Mouse (Mus musculus) ovary, postnatal 10 days (tissue): Measurements from ENCODE around the gene Spen.
A peak's percentile ranks its signal among the peaks of the same experiment; 100 is the strongest.
"Not testable (repeated sequence)": the region's sequence is repeated elsewhere in the genome, so short reads cannot be mapped to it uniquely, and the experiment has no call there.

Experiments
- DNase-seq: peaks from one replicate; pipeline ENCODE4 v3.0.0; 2022; ENCODE audit warnings: low spot score

The Spen gene

DNA sequence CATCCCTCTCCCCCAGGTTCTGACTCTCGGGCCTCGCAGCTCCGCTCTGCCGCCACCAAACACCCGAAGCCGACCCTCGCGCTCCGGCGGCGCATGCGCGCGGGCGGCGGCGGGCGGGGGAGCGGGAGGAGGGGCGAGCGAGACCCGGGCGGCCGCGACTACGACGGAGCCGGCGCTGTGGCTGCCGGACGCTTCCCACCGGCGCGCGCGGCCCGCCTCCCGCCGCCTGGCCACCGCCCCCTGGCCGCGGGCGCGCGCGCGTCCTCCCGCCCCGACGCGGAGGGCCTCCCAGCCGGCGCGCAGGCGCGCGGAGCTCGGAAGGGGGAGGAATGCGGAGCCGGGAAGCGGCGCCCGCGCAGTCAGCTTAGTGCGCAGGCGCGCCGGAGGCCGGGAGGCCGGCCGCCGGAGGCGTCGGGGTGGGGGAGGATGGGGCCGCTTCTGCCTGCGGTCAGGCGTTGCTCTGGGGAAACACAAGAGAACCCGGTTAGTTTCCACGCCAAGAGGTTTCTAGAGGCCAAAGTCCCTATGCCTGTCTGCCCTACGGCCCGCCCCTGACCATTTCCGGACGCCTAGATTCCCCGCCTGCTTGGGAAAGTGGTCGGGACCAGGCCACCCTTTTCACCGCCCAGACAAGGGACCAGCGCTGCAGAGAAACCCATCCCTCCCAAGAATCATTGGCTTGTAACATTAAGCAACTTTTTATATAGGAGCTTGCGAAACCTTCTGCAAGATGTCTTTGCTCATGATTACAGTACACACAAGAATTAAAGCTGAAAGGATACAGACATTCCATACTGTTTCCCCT, at the start of gene Spen:
TSS of gene Spen (minus strand) at position 190 of the 805 bp plus-strand sequence.
- DNase-seq = peak; percentile 88

DNA sequence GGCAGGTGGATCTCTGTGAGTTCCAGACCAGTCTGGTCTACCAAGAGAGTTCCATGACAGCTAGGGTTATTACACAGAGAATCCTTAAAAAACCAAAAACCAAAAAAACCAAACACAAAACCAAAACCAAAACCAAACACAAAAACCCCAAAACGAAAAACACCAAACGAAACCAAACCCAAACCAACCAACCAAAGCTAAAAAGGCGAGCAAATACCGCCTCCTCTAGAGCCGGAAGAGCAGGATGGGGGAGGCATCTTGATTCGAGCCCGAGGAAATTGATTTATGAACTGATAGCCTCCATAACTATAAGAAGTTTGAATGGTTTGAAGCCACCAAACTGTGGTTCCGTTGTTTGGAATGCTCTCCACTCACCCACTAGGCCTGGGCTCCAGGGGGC, 45.5 kb upstream of the Spen start:
- DNase-seq = no peak

GRCm38 (mm10) chr4:141581051-141581450, 42.7 kb upstream of the Spen start:
- DNase-seq = no peak

GRCm38 (mm10) chr4:141578833-141579232, 40.4 kb upstream of the Spen start:
- DNase-seq = no peak

DNA sequence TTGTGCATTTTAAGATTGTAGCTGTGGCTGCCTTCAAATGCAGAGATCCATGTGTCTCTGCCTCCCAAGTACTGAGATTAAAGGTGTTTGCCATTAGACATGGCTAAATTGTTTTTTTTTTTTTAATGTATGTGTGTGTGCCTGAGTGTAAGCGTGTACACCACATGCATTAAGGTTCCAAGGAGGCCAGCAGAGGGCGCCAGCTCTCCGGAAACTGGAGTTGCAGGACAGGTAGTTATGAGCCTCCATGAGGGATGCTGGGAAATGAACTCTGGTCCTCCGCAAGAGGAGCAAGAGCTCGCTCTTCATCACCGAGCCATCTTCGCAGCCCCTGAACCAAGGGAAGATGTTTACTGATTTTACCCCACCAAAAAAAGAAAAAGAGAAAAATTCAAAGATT, 38.5 kb upstream of the Spen start:
- DNase-seq = no peak

DNA sequence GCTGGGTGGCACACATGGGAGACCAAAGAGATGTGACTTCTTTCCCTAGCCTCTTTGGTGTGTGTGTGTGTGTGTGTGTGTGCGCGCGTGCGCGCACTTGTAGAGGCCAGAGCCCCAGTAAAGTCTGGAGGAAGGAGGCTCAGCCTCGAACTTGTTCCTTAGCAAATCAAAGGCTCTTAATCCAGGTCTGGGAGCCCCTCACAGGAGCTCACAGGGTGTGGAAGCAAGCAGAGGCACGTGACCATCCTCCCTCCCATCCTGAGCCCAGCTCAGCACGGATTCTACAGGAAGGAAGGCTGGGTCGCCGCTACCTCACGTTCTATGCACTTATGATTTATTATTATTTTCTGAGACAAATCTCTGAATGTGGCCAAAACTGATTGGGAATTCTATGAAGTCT, 38.0 kb upstream of the Spen start:
- DNase-seq = no peak

- DNase-seq = peak; percentile 78
Measured at GRCm38 (mm10) chr4:141574789-141575702, 36.6 kb upstream of the Spen start.

DNA sequence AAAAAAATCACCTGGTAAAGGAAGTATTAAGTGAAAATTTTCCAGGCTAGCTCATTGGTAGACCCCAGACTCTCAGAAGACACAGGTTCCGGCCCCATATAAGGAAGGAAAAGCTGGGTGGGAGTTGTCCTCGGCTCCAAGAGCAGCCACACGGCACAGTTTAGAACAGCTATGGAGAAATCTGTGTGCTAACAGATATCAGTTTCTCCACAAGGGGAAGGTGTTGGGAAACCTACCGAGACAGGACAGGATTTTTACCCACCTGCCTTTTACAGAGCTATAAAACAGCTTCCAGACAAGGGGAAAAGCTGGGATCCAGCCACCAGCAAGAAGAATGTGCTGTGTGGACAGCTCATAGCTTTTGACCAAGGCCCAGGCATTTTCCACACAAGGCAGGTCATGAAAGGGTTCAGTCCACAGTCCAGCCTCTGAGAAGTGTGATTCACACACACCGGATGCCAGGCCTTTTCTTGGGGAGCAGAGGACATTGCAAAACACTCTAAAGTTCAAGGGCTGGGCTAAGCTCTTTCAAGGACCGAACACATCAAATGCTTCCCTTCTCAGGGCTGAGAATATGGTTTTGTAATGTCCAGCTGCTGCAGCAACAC, 35.1 kb upstream of the Spen start:
- DNase-seq = no peak

GRCm38 (mm10) chr4:141572668-141573358, 34.4 kb upstream of the Spen start:
- no peak for DNase-seq

DNA sequence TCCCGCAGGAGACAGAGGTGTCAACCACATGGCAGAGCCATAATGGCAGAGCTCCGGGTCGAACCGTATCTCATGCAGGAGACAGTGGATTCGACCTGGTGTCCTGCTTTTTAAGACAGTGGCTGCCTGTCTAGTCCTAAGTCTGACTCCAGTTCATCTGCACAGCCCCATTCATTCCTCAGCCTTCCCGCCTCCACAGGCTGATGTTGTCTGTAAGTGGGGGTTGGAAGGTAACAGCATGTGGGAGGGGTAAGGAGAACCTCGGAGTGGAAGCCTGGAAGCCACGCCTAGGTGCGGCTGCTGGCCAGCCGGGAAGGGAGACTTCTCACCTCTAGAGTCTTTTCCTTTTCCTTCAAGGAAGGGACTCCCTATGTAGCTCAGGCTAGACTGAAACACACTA, 33.5 kb upstream of the Spen start:
- no peak for DNase-seq

- no peak for DNase-seq
Measured at GRCm38 (mm10) chr4:141571337-141571739, 32.9 kb upstream of the Spen start.

DNA sequence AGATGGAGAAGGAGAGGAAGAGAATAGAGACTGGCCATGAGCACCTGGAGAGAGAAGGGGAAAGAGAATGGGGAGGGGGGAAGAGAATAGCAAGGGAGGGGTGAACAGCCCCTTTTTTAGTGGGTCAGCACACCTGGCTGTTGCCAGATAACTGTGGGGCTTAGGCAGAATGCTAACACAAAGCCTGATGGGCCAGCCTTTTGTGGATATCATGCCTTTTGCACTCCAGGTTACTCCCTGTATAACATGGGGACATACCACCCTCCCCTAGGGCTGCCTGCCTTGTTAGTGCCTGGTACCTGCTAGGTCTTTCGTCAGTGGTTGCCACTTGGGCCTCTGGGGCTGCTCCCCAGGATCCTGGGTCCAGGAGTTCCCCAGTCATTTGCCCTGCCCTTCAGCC, 32.4 kb upstream of the Spen start:
- no peak for DNase-seq

- no peak for DNase-seq
Measured at GRCm38 (mm10) chr4:141570004-141570403, 31.6 kb upstream of the Spen start.

DNA sequence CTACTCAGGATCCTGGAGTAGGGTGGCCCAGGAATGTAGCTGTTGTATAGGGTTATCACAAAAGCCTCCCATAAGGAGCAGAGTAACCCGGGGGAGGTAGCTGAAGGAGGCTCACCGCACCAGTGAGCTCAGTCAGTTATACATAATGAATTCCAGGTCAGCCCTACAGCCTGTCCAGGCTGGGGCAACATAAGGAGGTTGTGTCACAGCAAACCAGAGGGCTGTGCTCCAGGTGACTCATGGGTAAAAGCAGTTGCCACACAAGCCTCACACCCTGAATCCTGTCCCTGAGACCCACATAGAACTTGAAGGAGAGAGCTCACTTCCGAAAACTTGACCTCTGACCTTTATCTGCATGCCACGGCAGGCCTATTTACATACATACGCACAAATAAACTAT, 30.6 kb upstream of the Spen start:
- no peak for DNase-seq

DNA sequence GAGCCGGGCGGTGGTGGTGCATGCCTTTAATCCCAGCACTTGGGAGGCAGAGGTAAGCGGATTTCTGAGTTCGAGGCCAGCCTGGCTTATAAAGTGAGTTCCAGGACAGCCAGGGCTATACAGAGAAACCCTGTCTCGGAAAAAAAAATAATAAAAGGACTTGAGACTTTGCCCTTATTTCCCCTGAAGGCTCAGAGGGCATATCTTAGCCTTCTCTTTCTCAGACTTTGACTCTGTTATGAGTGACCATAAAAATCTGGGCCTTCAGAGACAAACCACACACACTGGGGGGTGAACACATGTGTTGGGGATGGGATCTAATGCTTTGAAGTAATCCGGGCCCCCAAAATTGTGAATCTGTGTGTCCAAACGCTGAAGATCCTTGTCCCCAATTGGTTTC, 28.8 kb upstream of the Spen start:
- DNase-seq = not testable (repeated sequence)

- DNase-seq = no peak
Measured at GRCm38 (mm10) chr4:141566187-141566586, 27.8 kb upstream of the Spen start.

- no peak for DNase-seq
Measured at GRCm38 (mm10) chr4:141565325-141565724, 26.9 kb upstream of the Spen start.

GRCm38 (mm10) chr4:141564660-141565059, 26.3 kb upstream of the Spen start:
- DNase-seq = no peak

- DNase-seq = no peak
Measured at GRCm38 (mm10) chr4:141564209-141564608, 25.8 kb upstream of the Spen start.

- DNase-seq = no peak
Measured at GRCm38 (mm10) chr4:141562281-141562680, 23.9 kb upstream of the Spen start.

DNA sequence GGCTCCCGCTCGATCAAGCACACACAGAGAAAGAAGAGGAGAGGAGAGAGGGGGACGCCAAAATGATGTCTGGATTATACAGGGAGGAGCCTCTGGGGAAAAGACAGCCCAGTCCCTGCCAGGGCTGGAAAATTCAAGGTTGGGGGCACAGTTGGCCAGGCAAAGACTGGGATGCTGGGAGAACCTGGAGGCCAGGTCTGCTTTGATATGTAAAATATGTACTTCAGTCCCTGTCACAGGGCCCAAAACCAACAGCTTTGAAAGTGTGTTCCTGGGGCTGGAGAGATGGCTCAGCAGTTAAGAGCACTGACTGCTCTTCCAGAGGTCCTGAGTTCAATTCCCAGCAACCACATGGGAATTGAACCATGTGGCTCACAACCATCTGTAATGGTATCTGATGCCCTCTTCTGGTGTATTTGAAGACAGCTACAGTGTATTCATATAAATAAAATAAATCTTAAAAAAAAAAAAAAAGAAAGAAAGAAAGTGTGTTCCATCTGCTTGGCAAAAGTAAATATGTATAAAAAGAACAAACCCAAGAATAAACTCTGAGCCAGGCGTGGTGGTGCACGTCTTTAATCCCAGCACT, 23.0 kb upstream of the Spen start:
- DNase-seq = not testable (repeated sequence)

GRCm38 (mm10) chr4:141559898-141560263, 21.5 kb upstream of the Spen start:
- DNase-seq = peak; percentile 55
